Mouse (Mus musculus) mouse embryonic stem cell (cell line): Measurements from ENCODE around the gene Mrpl3.
"Not testable (repeated sequence)": the region's sequence is repeated elsewhere in the genome, so short reads cannot be mapped to it uniquely, and the experiment has no call there.

Experiments used
- in situ Hi-C, 2 experiments: fragments of 300-500 bp; cut with MboI; formaldehyde crosslinking; loops; 1 replicate in 1 of 2; 3 replicates in 1 of 2; pipeline ENCODE4 v1.14.3; 2019 to 2020; ENCODE audit warnings: low sequenced_read_pairs in 2 of 2, low pct_unique_long_range_greater_than_20kb in 1 of 2, mixed read lengths in 1 of 2; ENCODE audit not compliant: unreplicated experiment in 1 of 2

Mrpl3 gene

GRCm38 (mm10) chr9:105101911-105102310 is 48.9 kb downstream of the Mrpl3 start:
- in situ Hi-C loops, result no loop called here

GRCm38 (mm10) chr9:105103893-105104292 is 50.9 kb downstream of the Mrpl3 start:
- in situ Hi-C loops, result no loop called here

- in situ Hi-C loops, result not testable (repeated sequence)
These were observed 72.2 kb downstream of the Mrpl3 start for GRCm38 (mm10) chr9:105125206-105125605.
